Mouse (Mus musculus): ENCODE data around the gene Kif6. TPM values are rescaled to one million over a fixed set of nuclear protein-coding genes. Genes with fewer than 3 reads are reported as not detected.
A peak's percentile ranks its signal among the peaks of the same experiment; 100 is the strongest.

Gene Kif6
- total RNA-seq, 2 experiments from 2014 or later = 2.4 to 4.2 TPM

- intact Hi-C loops (cut with DNase I) = no loop called here
- DNase-seq = no peak
Measured at GRCm38 (mm10) chr17:49734079-49734478, 119.1 kb downstream of the Kif6 start.

GRCm38 (mm10) chr17:49734776-49735175, 119.8 kb downstream of the Kif6 start:
- intact Hi-C loops (cut with DNase I) = no loop called here
- DNase-seq = no peak

- intact Hi-C loops (cut with DNase I) = no loop called here
- no peak for DNase-seq
Measured at GRCm38 (mm10) chr17:49736364-49736763, 121.4 kb downstream of the Kif6 start.

- no peak for DNase-seq
- intact Hi-C loops (cut with DNase I) = no loop called here
Measured at GRCm38 (mm10) chr17:49737217-49737774, 122.4 kb downstream of the Kif6 start.

GRCm38 (mm10) chr17:49738351-49738750, 123.4 kb downstream of the Kif6 start:
- peak; percentile 44 to 55 for DNase-seq
- intact Hi-C loops (cut with DNase I) = no loop called here

GRCm38 (mm10) chr17:49739896-49740679, 125.2 kb downstream of the Kif6 start:
- intact Hi-C loops (cut with DNase I) = no loop called here
- peak in 1 of 2 experiments; percentile 27 for DNase-seq

- DNase-seq = peak; percentile 42 to 59
- intact Hi-C loops (cut with DNase I) = no loop called here
Measured at GRCm38 (mm10) chr17:49741172-49741571, 126.2 kb downstream of the Kif6 start.

- intact Hi-C loops (cut with DNase I) = no loop called here
- DNase-seq = no peak
Measured at GRCm38 (mm10) chr17:49741927-49742326, 127.0 kb downstream of the Kif6 start.

- no peak for DNase-seq
- intact Hi-C loops (cut with DNase I) = no loop called here
Measured at GRCm38 (mm10) chr17:49743580-49744463, 128.9 kb downstream of the Kif6 start.

GRCm38 (mm10) chr17:49750889-49751324, 136.0 kb downstream of the Kif6 start:
- DNase-seq = peak in 1 of 2 experiments; percentile 35
- intact Hi-C loops (cut with DNase I) = no loop called here

- intact Hi-C loops (cut with DNase I) = no loop called here
- DNase-seq = no peak
Measured at GRCm38 (mm10) chr17:49753874-49754273, 138.9 kb downstream of the Kif6 start.

GRCm38 (mm10) chr17:49756862-49757261, 141.9 kb downstream of the Kif6 start:
- intact Hi-C loops (cut with DNase I) = no loop called here
- peak; percentile 38 to 49 for DNase-seq

GRCm38 (mm10) chr17:49759047-49759446, 144.1 kb downstream of the Kif6 start:
- intact Hi-C loops (cut with DNase I) = no loop called here

GRCm38 (mm10) chr17:49761260-49761659, 146.3 kb downstream of the Kif6 start:
- no peak for DNase-seq
- intact Hi-C loops (cut with DNase I) = no loop called here

More at GRCm38 (mm10) chr17:49759047-49759446, 144.1 kb downstream of the Kif6 start:
- DNase-seq = no peak

GRCm38 (mm10) chr17:49761838-49762237, 146.9 kb downstream of the Kif6 start:
- intact Hi-C loops (cut with DNase I) = no loop called here
- DNase-seq = no peak

GRCm38 (mm10) chr17:49764963-49765362, 150.0 kb downstream of the Kif6 start:
- intact Hi-C loops (cut with DNase I) = no loop called here
- no peak for DNase-seq

GRCm38 (mm10) chr17:49767717-49768370, 152.9 kb downstream of the Kif6 start:
- intact Hi-C loops (cut with DNase I) = no loop called here
- no peak for DNase-seq

GRCm38 (mm10) chr17:49771703-49772315, 156.9 kb downstream of the Kif6 start:
- intact Hi-C loops (cut with DNase I) = no loop called here
- DNase-seq = no peak

- no peak for DNase-seq
- intact Hi-C loops (cut with DNase I) = no loop called here
Measured at GRCm38 (mm10) chr17:49777115-49777839, 162.3 kb downstream of the Kif6 start.

Measured in heart, postnatal 14 days (tissue).